Mouse (Mus musculus) bone marrow, adult 2 months (tissue): ENCODE measurements around the gene Alk.

ENCODE experiments used
- CTCF ChIP-seq: fragments of 200-500 bp; IDR thresholded peaks from 2 replicates; pipeline ENCODE4 v1.5.1; 2011; ENCODE audit warnings: low read length, control low read depth; ENCODE audit not compliant: control insufficient read depth, insufficient read depth
- POLR2A ChIP-seq: fragments of 200-500 bp; IDR thresholded peaks from 2 replicates; pipeline ENCODE4 v1.6.1; 2011; ENCODE audit warnings: low read depth, mild to moderate bottlenecking, control low read depth, low read length, borderline replicate concordance; ENCODE audit not compliant: control insufficient read depth

DNA sequence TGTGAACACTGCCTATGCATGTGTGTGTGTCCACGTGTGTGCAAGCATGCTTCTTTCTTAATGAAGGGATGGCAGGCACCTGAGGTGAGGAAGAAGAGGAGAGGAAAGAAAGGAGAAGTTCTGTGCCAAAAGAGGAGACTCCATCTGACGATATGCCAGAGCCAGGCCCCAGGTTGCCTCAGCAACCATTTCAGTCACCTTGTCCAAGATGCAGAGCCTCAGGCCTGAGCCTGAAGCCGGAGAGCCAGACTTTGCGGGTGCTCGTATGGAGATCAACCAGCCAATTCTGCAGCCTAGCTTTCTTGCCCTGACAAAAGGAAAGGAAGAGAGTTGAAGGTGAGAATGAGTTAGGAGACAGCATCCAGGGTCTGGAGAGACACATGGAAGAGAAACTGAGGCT lies 566.1 kb downstream of the Alk start:
- TF ChIP-seq POLR2A (no peak), CTCF (no peak)
